Mouse (Mus musculus): ENCODE results near the gene Ccnf.

DNA sequence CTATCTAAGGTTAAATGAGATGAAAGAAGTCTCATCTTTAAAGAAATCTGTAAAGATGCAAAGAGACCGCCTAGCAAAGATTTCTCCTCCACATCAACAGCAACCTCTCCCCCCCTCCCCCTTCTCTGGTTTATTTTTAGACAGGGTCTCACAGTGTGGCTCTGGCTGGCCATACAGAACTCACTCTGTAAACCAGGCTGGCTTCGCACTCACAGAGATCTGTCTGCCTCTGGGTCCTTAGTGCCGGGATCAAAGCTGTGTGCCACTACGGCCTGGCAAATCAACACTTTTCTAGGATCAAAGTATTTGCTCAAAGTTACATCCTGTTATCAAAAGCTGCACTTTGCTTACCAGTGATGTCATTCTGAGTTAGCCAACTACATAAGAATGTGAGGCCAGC lies 49.4 kb upstream of the Ccnf start:
- TF ChIP-seq GATA1 (IDR thresholded peaks at IDR 0.05; ENCODE audit: borderline replicate concordance, low read length), result no peak
- no peak for TF ChIP-seq CTCF (IDR thresholded peaks at IDR 0.05; ENCODE audit: low read depth, low read length)
- no peak for TF ChIP-seq GATA2 (IDR thresholded peaks at IDR 0.05; ENCODE audit: borderline replicate concordance, low read depth, low read length)
- no peak for TF ChIP-seq TAL1 (conservative IDR thresholded peaks at IDR 0.05; ENCODE audit: low read depth, low read length)
- no peak for TF ChIP-seq POLR2AphosphoS5 (IDR thresholded peaks at IDR 0.05; ENCODE audit: insufficient replicate concordance, low read depth, low read length)

All from G1E (cell line).